Mouse (Mus musculus): Measurements from ENCODE around the gene Btbd9. TPM values are rescaled to one million over a fixed set of nuclear protein-coding genes. Genes with fewer than 3 reads are reported as not detected.

Gene Btbd9
- polyA plus RNA-seq, 1 experiment from 2014 or later, result 121 TPM

DNA sequence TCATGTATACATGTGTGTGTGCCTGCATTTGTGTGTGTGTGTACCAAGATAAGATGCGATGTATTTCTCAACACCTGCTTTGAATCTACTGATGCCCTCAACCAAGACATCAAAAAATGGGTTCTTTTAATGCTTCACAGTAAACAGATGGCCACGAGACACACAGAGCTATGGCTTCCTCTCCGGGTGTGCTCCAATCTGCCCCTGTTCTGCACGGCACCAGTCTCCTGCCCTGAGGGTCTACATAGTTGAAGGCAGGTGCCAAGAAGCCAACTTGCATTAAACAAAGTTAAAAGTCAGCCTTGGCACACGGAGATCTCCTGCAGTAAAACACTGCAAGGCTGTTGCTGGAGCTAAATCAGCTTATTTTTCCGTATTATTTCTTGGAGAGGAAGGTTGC, 335.2 kb downstream of the Btbd9 start:
- no peak overlapping the region for H3K4me2 ChIP-seq
- H3K36me3 ChIP-seq, result no peaks in the 10 kb centered on the region
- ATAC-seq (ENCODE audit: low FRiP score), result no peak
- WGBS, result 63% methylated on average over 6 of the region's 6 CpGs
- H3K27ac ChIP-seq (replicated peaks), result no peak overlapping the region
- no peaks in the 10 kb centered on the region for H3K9me3 ChIP-seq (replicated peaks)
- no peak overlapping the region for H3K4me3 ChIP-seq (replicated peaks)
- no peak overlapping the region for H3K9ac ChIP-seq (replicated peaks)
- no peaks in the 10 kb centered on the region for H3K27me3 ChIP-seq (replicated peaks)
- peaks cover 63% of the 10 kb centered on the region for H3K4me1 ChIP-seq

DNA sequence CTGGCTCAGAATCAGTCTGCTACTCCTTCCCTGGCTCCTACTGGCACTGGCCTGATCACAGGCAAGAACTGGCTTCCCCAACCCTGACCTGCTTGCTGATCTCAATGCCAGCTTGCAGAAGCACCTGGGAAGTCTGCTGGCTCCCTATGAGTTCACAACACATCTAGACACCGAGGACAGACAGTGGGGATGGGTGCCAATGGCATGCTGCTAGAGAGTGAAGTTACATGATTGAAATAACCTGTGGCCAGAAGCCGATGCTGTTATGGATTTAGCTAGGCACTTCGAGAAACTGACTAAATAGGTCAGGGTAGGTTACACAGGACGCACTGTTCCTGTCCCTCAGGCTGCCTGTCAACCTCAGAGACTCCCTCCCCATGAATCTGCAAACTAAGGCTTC, 335.6 kb downstream of the Btbd9 start:
- WGBS, result 79% methylated on average over 4 of the region's 4 CpGs
- Histone ChIP-seq H3K36me3 (no peaks in the 10 kb centered on the region), H3K27me3 (replicated peaks) (no peaks in the 10 kb centered on the region), H3K4me2 (no peak overlapping the region), H3K9ac (replicated peaks) (no peak overlapping the region), H3K27ac (replicated peaks) (no peak overlapping the region), H3K4me3 (replicated peaks) (no peak overlapping the region), H3K9me3 (replicated peaks) (no peaks in the 10 kb centered on the region), H3K4me1 (peaks cover 61% of the 10 kb centered on the region)
- ATAC-seq (ENCODE audit: low FRiP score), result no peak

DNA sequence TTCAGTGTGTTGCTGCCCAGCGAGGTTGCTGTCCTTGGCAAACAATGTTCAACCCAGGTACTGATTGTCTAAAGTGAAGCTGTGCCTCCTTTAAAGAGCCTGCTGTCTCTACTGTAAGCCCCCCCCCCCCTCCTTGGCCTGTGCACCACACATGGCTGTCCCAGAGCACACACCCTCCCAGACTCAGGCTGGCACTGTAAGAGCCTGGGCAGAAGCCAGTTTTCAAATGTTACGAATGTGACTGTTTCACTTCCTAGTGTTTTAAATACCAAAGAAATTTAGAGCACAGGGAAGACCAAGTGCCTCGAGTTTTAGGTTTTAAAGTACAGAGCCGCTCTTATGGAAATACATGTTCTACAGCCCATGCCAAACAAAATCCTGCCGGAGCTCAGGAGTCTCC, 336.8 kb downstream of the Btbd9 start:
- Histone ChIP-seq H3K9me3 (replicated peaks) (no peaks in the 10 kb centered on the region), H3K4me3 (replicated peaks) (no peak overlapping the region), H3K27ac (replicated peaks) (no peak overlapping the region), H3K9ac (replicated peaks) (no peak overlapping the region), H3K4me1 (peaks cover 58% of the 10 kb centered on the region), H3K27me3 (replicated peaks) (no peaks in the 10 kb centered on the region), H3K4me2 (no peak overlapping the region), H3K36me3 (no peaks in the 10 kb centered on the region)
- ATAC-seq (ENCODE audit: low FRiP score), result no peak
- 80% methylated on average over 5 of the region's 5 CpGs for WGBS

DNA sequence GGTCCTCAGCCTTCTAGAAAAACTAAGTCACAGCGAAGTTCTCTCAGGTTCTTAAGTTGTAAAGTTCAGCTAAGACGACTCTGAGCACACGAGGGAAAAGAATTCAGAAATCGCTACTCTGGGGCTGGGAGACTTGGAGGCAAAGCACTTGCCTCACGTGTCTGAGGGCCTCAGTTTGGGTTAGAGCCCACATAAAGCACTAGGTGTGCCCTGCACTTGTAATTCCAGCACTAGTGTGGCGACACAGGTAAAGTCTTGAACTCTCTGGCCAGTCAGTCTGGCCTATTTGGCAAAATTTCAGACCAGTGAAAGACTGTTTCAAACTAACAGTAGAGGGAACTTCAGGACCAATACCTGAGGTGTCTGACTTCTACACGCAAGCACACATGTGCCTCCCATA, 338.7 kb downstream of the Btbd9 start:
- peaks cover 55% of the 10 kb centered on the region for H3K4me1 ChIP-seq
- H3K27me3 ChIP-seq (replicated peaks), result no peaks in the 10 kb centered on the region
- H3K27ac ChIP-seq (replicated peaks), result no peak overlapping the region
- no peak overlapping the region for H3K4me3 ChIP-seq (replicated peaks)
- no peak overlapping the region for H3K9ac ChIP-seq (replicated peaks)
- H3K9me3 ChIP-seq (replicated peaks), result no peaks in the 10 kb centered on the region
- H3K36me3 ChIP-seq, result no peaks in the 10 kb centered on the region
- H3K4me2 ChIP-seq, result no peak overlapping the region
- ATAC-seq (ENCODE audit: low FRiP score), result no peak
- 92% methylated on average over 7 of the region's 7 CpGs for WGBS

DNA sequence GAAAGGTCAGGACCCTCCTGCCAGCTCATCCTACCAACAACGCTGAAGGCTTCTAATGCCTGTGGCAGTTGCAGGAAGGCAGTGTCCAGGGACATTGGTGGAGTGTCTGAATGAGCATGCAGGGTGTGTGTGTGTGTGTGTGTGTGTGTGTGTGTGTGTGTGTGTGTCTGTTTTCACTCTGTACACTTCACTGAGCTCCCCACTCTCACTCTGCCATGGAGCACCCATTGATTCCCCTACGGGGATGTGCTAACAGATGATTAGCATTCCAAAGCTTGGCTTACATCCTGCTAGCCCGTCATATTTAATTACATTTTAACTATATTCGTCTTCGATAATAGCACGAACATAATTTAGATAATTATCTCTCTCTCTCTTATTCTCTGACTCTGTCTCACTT, 339.7 kb downstream of the Btbd9 start:
- Histone ChIP-seq H3K4me3 (replicated peaks) (no peak overlapping the region), H3K4me1 (peaks cover 49% of the 10 kb centered on the region), H3K27me3 (replicated peaks) (no peaks in the 10 kb centered on the region), H3K27ac (replicated peaks) (no peak overlapping the region), H3K9ac (replicated peaks) (no peak overlapping the region), H3K36me3 (no peaks in the 10 kb centered on the region), H3K4me2 (no peak overlapping the region), H3K9me3 (replicated peaks) (no peaks in the 10 kb centered on the region)
- peak; percentile 68 for ATAC-seq (ENCODE audit: low FRiP score)
- 39% methylated on average over 6 of the region's 6 CpGs for WGBS

DNA sequence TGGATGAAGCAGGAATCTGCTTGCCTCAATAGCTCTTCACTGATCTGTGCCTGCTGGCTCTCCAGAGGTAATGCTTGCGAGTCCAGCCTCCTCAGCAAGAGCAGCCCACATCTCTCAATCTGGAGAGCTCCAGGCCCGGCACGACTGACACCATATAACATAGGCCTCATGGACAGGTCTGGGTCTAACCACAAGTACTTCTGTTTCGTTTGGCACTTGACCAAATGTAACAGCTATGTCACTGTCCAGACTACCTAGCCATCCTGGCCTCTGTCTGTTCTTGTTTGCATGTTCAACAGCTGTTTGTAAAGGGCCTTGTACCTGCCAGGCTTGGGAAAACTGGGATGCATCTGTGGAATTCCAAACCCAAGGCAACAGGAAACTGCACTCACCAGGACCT, 340.9 kb downstream of the Btbd9 start:
- Histone ChIP-seq H3K36me3 (no peaks in the 10 kb centered on the region), H3K27ac (replicated peaks) (no peak overlapping the region), H3K9me3 (replicated peaks) (no peaks in the 10 kb centered on the region), H3K4me2 (no peak overlapping the region), H3K4me1 (peaks cover 44% of the 10 kb centered on the region), H3K27me3 (replicated peaks) (no peaks in the 10 kb centered on the region), H3K9ac (replicated peaks) (no peak overlapping the region), H3K4me3 (replicated peaks) (no peak overlapping the region)
- 71% methylated on average over 4 of the region's 4 CpGs for WGBS
- ATAC-seq (ENCODE audit: low FRiP score), result no peak

DNA sequence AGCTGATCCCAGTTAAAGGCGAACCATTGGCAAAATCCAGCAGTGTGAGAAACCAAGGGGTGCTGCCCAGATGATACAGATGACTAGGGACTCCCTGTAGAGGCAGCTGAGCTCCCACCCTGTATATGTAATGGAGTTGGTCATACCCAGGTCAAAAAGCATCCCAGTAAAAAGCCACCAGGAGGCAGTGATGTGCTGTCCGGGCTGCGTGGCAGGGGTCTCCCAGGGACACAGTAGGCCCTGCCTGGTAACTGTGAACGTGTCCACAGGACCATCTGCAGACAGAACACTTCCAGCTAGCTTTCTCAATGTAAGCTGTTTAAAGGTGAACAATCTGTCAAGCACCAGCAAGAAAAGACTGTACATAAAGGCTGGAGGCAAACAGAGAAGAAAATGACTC, 343.6 kb downstream of the Btbd9 start:
- Histone ChIP-seq H3K9me3 (replicated peaks) (no peaks in the 10 kb centered on the region), H3K9ac (replicated peaks) (no peak overlapping the region), H3K4me3 (replicated peaks) (no peak overlapping the region), H3K4me1 (peaks cover 58% of the 10 kb centered on the region), H3K27me3 (replicated peaks) (no peaks in the 10 kb centered on the region), H3K36me3 (no peaks in the 10 kb centered on the region), H3K4me2 (no peak overlapping the region), H3K27ac (replicated peaks) (no peak overlapping the region)
- no peak for ATAC-seq (ENCODE audit: low FRiP score)
- 42% methylated on average over 4 of the region's 4 CpGs for WGBS

DNA sequence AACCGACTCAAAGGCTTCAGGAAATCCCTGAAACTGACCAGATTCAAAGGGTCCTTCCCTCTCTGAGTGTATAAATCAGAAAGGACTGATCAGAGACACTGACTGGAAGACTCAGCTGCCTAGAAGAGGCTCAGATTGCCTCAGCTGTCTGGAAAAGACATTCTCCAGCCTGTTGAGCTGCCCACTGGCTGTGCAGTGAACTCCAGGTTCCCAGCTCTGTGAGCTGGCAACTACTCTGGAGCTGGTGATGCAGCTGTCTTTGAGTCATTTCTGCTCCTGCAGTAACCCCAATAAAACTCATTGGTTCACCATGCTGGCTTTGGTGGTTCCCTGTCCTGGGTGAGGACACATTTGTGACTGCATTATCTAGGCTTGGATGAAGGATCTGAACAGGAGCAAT, 344.8 kb downstream of the Btbd9 start:
- peaks cover 52% of the 10 kb centered on the region for H3K4me1 ChIP-seq
- no peaks in the 10 kb centered on the region for H3K9me3 ChIP-seq (replicated peaks)
- 93% methylated on average over 1 of the region's 1 CpGs for WGBS
- no peak for ATAC-seq (ENCODE audit: low FRiP score)
- no peak overlapping the region for H3K4me3 ChIP-seq (replicated peaks)
- no peak overlapping the region for H3K9ac ChIP-seq (replicated peaks)
- H3K27me3 ChIP-seq (replicated peaks), result no peaks in the 10 kb centered on the region
- no peak overlapping the region for H3K27ac ChIP-seq (replicated peaks)
- H3K36me3 ChIP-seq, result no peaks in the 10 kb centered on the region
- no peak overlapping the region for H3K4me2 ChIP-seq

DNA sequence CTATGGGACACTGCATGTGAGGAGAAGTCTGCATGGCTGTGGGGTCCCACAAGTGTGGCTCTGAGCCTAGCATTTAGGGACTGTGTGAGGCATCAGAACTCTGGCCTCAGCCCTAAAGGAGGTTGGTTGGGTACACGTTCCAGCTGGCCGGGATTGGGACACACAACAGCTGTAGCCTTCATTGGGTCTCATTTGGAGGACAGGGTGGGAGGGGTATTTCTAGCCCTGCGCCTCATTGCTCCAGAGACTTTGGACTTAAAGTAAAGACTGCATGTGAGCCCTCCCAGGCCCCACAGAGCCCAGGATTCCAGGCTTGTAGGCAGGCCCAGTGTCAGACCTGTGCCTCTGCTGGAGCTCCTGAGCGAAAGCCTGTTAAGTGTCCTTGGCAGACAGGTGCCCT, 345.9 kb downstream of the Btbd9 start:
- no peak overlapping the region for H3K9ac ChIP-seq (replicated peaks)
- H3K4me2 ChIP-seq, result no peak overlapping the region
- no peak for ATAC-seq (ENCODE audit: low FRiP score)
- H3K27ac ChIP-seq (replicated peaks), result no peak overlapping the region
- peaks cover 54% of the 10 kb centered on the region for H3K4me1 ChIP-seq
- H3K36me3 ChIP-seq, result no peaks in the 10 kb centered on the region
- no peaks in the 10 kb centered on the region for H3K27me3 ChIP-seq (replicated peaks)
- H3K4me3 ChIP-seq (replicated peaks), result no peak overlapping the region
- WGBS, result 78% methylated on average over 4 of the region's 4 CpGs
- H3K9me3 ChIP-seq (replicated peaks), result no peaks in the 10 kb centered on the region

DNA sequence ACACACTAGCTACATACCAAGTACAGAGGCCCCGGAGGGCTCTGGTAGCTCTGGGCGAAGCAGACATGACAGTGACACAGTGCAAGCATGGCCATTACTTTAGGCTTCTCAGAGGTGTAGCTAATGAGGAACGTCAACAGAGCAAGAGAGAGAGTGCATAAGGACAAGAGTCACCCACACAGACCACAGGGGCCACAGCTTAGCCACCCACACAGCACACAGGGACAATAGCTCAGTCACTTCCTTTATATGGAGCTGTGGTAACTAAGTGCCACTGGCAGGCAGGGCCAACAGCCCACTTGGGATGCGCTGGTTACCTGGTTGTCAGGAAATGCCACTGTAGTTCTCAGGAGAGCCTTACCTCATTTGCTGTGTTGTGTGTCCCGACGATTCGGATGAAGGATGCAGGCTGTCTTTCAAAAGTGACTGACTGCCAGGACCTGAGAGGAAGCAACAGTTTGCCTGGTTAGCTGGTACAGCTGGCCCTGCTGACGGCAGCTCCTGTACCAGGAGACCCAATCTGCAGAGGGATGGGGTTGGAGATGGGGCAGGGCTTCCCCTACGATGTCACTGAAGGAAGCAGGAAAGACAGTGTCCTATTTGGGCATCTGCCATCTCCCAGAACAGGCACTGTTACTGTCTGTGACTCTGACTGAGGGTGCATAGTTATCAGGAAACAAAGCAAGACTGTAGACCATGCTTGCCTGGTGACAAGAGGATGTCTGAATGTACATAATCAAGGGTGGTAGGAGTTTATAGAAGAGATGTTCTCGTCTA, 347.7 kb downstream of the Btbd9 start:
- no peaks in the 10 kb centered on the region for H3K36me3 ChIP-seq
- no peak overlapping the region for H3K27ac ChIP-seq (replicated peaks)
- H3K4me1 ChIP-seq, result peaks cover 61% of the 10 kb centered on the region
- no peak overlapping the region for H3K4me3 ChIP-seq (replicated peaks)
- no peak overlapping the region for H3K9ac ChIP-seq (replicated peaks)
- WGBS, result 81% methylated on average over 10 of the region's 10 CpGs
- ATAC-seq (ENCODE audit: low FRiP score), result no peak
- no peaks in the 10 kb centered on the region for H3K9me3 ChIP-seq (replicated peaks)
- H3K4me2 ChIP-seq, result no peak overlapping the region
- no peaks in the 10 kb centered on the region for H3K27me3 ChIP-seq (replicated peaks)

DNA sequence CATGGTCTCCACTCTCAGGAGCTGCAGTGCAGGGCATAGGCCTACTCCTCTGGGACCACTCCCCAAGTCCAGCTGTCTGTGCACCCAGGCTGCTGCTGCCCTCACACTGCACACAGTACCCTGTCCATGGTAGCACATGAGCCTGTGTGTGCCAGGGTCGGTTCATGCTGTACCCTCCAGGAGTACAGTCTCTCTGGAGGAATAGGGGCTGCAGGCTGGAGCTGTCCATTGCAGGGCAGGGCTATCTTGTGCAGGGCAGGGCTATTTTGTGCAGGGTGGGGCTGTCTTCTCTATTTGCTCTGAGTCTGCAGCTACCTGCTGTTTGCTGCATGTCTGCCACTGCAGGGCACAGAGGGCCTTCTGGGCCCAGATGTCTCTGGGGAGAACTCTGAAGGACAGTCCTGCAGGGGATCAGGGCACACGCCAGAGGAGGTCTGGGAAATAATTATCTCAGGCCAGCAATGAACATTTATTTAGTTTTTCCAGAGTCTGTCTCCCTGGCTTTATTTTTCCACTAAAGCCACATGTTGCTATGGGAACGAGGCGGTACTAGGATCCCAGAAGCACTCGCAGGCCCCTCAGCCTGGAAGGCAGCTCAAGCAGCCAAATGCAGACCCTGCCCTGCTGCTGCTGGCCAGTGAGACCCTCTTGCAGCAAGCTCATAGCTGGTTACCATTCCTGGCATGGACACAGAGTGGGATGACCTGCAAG, 351.1 kb downstream of the Btbd9 start:
- Histone ChIP-seq H3K36me3 (no peaks in the 10 kb centered on the region), H3K4me1 (peaks cover 64% of the 10 kb centered on the region), H3K27ac (replicated peaks) (no peak overlapping the region), H3K4me3 (replicated peaks) (no peak overlapping the region), H3K9ac (replicated peaks) (no peak overlapping the region), H3K9me3 (replicated peaks) (no peaks in the 10 kb centered on the region), H3K4me2 (no peak overlapping the region), H3K27me3 (replicated peaks) (no peaks in the 10 kb centered on the region)
- peak; percentile 55; the same call in 1 of the 2 replicates for ATAC-seq (ENCODE audit: low FRiP score)
- 21% methylated on average over 5 of the region's 5 CpGs for WGBS

DNA sequence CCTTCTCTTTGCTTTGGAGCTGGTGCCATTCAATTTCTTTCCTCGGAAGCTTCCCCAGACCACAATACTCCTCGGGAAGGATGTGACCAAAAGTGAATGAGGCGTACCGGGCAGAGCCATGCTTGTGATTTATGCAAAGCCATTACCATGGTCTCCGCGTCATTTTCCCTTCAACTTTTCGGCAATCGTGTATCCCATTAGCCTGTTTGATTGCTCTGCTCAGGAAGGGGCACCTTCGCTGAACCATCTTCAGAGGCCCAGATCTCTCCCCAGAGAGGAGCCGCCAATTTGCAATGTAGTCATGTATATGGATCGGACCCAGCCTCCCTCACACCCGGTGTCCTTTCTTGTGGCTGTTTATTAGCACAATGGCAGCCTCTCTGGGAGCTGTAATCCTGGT, 353.5 kb downstream of the Btbd9 start:
- Histone ChIP-seq H3K36me3 (no peaks in the 10 kb centered on the region), H3K4me3 (replicated peaks) (no peak overlapping the region), H3K4me2 (no peak overlapping the region), H3K9ac (replicated peaks) (no peak overlapping the region), H3K27me3 (replicated peaks) (no peaks in the 10 kb centered on the region), H3K9me3 (replicated peaks) (no peaks in the 10 kb centered on the region), H3K27ac (replicated peaks) (no peak overlapping the region), H3K4me1 (peaks cover 45% of the 10 kb centered on the region)
- WGBS, result 21% methylated on average over 12 of the region's 12 CpGs
- no peak for ATAC-seq (ENCODE audit: low FRiP score)
